Mouse (Mus musculus) liver, embryonic 14.5 days (tissue): ENCODE results near the gene Aqp9.

Source experiments
- CTCF ChIP-seq: IDR thresholded peaks from 2 replicates; pipeline ENCODE4 v1.5.1; 2016; ENCODE audit warnings: antibody characterized with exemption, low read depth, control low read depth
- EP300 ChIP-seq: IDR thresholded peaks from 2 replicates; pipeline ENCODE4 v1.6.1; 2016; ENCODE audit warnings: antibody characterized with exemption, low read depth

- TF ChIP-seq CTCF (no peak), EP300 (no peak)
These were observed 31.1 kb downstream of the Aqp9 start for GRCm38 (mm10) chr9:71137267-71137945.
